Comparison of ENCODE assay signal across 20 mouse cellular contexts in the genomic region with DNA sequence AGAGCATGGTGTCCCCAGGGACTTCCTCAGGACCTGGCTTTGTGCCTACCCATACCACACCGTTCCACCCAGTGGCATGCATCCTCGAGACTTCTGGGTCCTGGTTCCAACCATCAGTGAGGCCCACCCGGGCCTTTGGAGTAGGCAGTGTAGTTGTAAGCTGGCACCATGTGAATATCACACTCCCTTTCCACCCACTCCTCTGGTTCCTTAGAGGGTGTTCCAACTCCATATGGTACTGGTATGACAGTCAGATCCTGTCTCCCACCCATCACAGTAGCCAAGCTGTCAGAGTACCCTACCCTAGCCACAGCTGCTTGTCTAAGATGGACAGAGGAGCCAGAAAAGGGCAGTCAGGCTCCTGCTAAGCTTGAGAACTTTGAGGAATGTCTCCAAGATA.
"Had no signal": no experiment of that assay in that cellular context is flagged by ENCODE, and none has a peak within 500 bp of the region (broad histone marks: within the 10 kb centered on the region; RNA-seq: fewer than 3 reads in every experiment).

No protein-coding gene starts in this region.

- DNase-seq: kidney, adult 11 months; kidney, adult 8-10 months; kidney, postnatal 10 days; kidney, postnatal 36 days; left cerebral cortex, postnatal 4 days; liver; lung, adult 18-20 months; lung, postnatal 10 days; lung, postnatal 36 days; midbrain, embryonic 14.5 days; thymus, adult 2 months; thymus, postnatal 14 days; thymus, postnatal 4 days had no signal

- H3K9me3 ChIP-seq: kidney, embryonic 15.5 days; limb, embryonic 13.5 days; liver, embryonic 12.5 days; liver, embryonic 15.5 days; lung, embryonic 15.5 days; midbrain, embryonic 10.5 days had no signal

- H3K4me3 ChIP-seq: kidney, embryonic 15.5 days; limb, embryonic 13.5 days; liver, embryonic 12.5 days; liver, embryonic 15.5 days; lung, embryonic 15.5 days; megakaryocyte, embryonic 14.5 days; midbrain, embryonic 10.5 days had no signal

- ATAC-seq: liver, embryonic 12.5 days had no signal

- H3K9ac ChIP-seq: kidney, embryonic 15.5 days; limb, embryonic 13.5 days; liver, embryonic 12.5 days; liver, embryonic 15.5 days; lung, embryonic 15.5 days had no signal

- H3K4me1 ChIP-seq: liver, embryonic 12.5 days; liver, embryonic 15.5 days; lung, embryonic 15.5 days; megakaryocyte, embryonic 14.5 days had no signal

- H3K4me2 ChIP-seq: kidney, embryonic 15.5 days; limb, embryonic 13.5 days; liver, embryonic 12.5 days; liver, embryonic 15.5 days; lung, embryonic 15.5 days had no signal

- H3K27me3 ChIP-seq: kidney, embryonic 15.5 days; limb, embryonic 13.5 days; liver, embryonic 12.5 days; liver, embryonic 15.5 days; lung, embryonic 15.5 days; megakaryocyte, embryonic 14.5 days had no signal

- H3K27ac ChIP-seq: kidney, embryonic 15.5 days; limb, embryonic 13.5 days; liver, embryonic 12.5 days; liver, embryonic 15.5 days; lung, embryonic 15.5 days; midbrain, embryonic 10.5 days had no signal

- H3K36me3 ChIP-seq: kidney, embryonic 15.5 days; limb, embryonic 13.5 days; liver, embryonic 12.5 days; liver, embryonic 15.5 days; lung, embryonic 15.5 days; midbrain, embryonic 10.5 days had no signal
